Mouse (Mus musculus) adrenal gland, postnatal 36 days (tissue): ENCODE measurements around the gene Gpat3. TPM values are rescaled to one million over a fixed set of nuclear protein-coding genes. Genes with fewer than 3 reads are reported as not detected.

Experiments
- DNase-seq, 2 experiments: peaks; one replicate each; pipeline ENCODE4 v3.0.0; 2021; ENCODE audit warnings: mixed read lengths in 1 of 2
- total RNA-seq, 2 experiments: library from RNA; stranded (reverse); gene quantifications; 2 replicates each; pipeline ENCODE4 v1.2.3; 2021

The Gpat3 gene
- total RNA-seq, 2 experiments from 2014 or later = 14.7 to 15.1 TPM

GRCm38 (mm10) chr5:100860417-100861053, 15.0 kb downstream of the Gpat3 start:
- peak; percentile 66 for DNase-seq

- no peak for DNase-seq
Observed at GRCm38 (mm10) chr5:100861140-100861539, 15.6 kb downstream of the Gpat3 start.

GRCm38 (mm10) chr5:100861811-100862210, 16.3 kb downstream of the Gpat3 start:
- DNase-seq = peak; percentile 66 to 76

- DNase-seq = no peak
Observed at GRCm38 (mm10) chr5:100863091-100863490, 17.6 kb downstream of the Gpat3 start.

- peak; percentile 22 to 25 for DNase-seq
Observed at GRCm38 (mm10) chr5:100864438-100864837, 18.9 kb downstream of the Gpat3 start.

GRCm38 (mm10) chr5:100866183-100866582, 20.7 kb downstream of the Gpat3 start:
- no peak for DNase-seq

- DNase-seq = no peak
Observed at GRCm38 (mm10) chr5:100869197-100869895, 23.8 kb downstream of the Gpat3 start.

- DNase-seq = peak; percentile 25 to 35
Observed at GRCm38 (mm10) chr5:100871987-100872386, 26.5 kb downstream of the Gpat3 start.

GRCm38 (mm10) chr5:100874721-100875120, 29.2 kb downstream of the Gpat3 start:
- no peak for DNase-seq

- no peak for DNase-seq
Observed at GRCm38 (mm10) chr5:100875180-100875579, 29.7 kb downstream of the Gpat3 start.

GRCm38 (mm10) chr5:100877021-100877420, 31.5 kb downstream of the Gpat3 start:
- DNase-seq = peak; percentile 35 to 42

GRCm38 (mm10) chr5:100885216-100885615, 39.7 kb downstream of the Gpat3 start:
- no peak for DNase-seq

- DNase-seq = no peak
Observed at GRCm38 (mm10) chr5:100886331-100886988, 40.9 kb downstream of the Gpat3 start.

GRCm38 (mm10) chr5:100896199-100896598, 50.7 kb downstream of the Gpat3 start:
- DNase-seq = no peak

- DNase-seq = no peak
Observed at GRCm38 (mm10) chr5:100899745-100900489, 54.4 kb downstream of the Gpat3 start.

GRCm38 (mm10) chr5:100901046-100901445, 55.5 kb downstream of the Gpat3 start:
- DNase-seq = no peak

- DNase-seq = no peak
Observed at GRCm38 (mm10) chr5:100908478-100908877, 63.0 kb downstream of the Gpat3 start.

GRCm38 (mm10) chr5:100908901-100909300, 63.4 kb downstream of the Gpat3 start:
- DNase-seq = no peak

- DNase-seq = peak in 1 of 2 experiments; percentile 9
Observed at GRCm38 (mm10) chr5:100909691-100910090, 64.2 kb downstream of the Gpat3 start.

- no peak for DNase-seq
Observed at GRCm38 (mm10) chr5:100911502-100912097, 66.1 kb downstream of the Gpat3 start.

- no peak for DNase-seq
Observed at GRCm38 (mm10) chr5:100912366-100912765, 66.9 kb downstream of the Gpat3 start.

GRCm38 (mm10) chr5:100913274-100913673, 67.8 kb downstream of the Gpat3 start:
- peak; percentile 25 to 46 for DNase-seq
